Comparison of ENCODE assay signal across 8 mouse cellular contexts in the genomic region with DNA sequence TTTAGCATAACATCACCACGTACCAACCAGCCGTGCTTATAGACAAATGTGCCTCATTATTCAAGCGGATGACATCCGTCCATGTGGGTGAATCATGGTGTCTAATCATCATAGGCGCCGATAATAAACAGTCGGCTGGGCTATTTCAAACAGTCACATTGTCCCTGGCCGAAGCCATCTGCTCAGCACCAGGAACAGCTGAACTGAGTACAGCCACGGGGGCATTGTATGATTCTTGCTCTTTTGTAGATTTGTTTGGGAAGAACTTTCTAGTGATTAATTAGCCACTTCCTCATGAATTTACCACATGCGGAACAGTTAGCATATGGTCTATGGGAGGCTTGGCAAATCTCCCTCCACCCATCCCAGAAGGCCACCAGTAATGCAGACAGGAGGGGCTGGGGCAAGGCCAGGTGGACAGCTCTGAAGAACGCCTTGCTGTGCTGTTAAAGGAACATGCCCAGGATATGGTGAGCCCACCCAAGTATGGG.
DNase-seq lines count a peak whose midpoint lies in the region; ATAC-seq and TF ChIP-seq lines count a peak whose summit lies in the region.

No protein-coding gene starts in this region.

- H3K9me3 ChIP-seq in lung, postnatal 0 days (ENCODE audit: low read length), result no peaks in the 10 kb centered on the region
- no peaks in the 10 kb centered on the region for H3K9me3 ChIP-seq in hindbrain, embryonic 13.5 days
- no peaks in the 10 kb centered on the region for H3K9me3 ChIP-seq in neural tube, embryonic 13.5 days

- WGBS in lung, postnatal 0 days, result 38% methylated on average over 11 of the region's 11 CpGs
- whole genome bisulfite sequencing in hindbrain, embryonic 13.5 days, result 37% methylated on average over 11 of the region's 11 CpGs
- WGBS in neural tube, embryonic 13.5 days, result 29% methylated on average over 11 of the region's 11 CpGs

- no peak for TF ChIP-seq CTCF in lung, postnatal 0 days (IDR thresholded peaks at IDR 0.05)

- H3K9ac ChIP-seq in lung, postnatal 0 days (replicated peaks; ENCODE audit: low read depth), result no peak overlapping the region
- H3K9ac ChIP-seq in hindbrain, embryonic 13.5 days, result no peak overlapping the region
- H3K9ac ChIP-seq in neural tube, embryonic 13.5 days, result no peak overlapping the region

- 0 out of 2 replicates have a peak, but pooled peaks cover 3% of the 10 kb centered on the region for H3K4me1 ChIP-seq in lung, postnatal 0 days (ENCODE audit: insufficient read depth, low read depth, low read length)
- H3K4me1 ChIP-seq in hindbrain, embryonic 13.5 days (replicated peaks), result peaks cover 7% of the 10 kb centered on the region
- peaks cover 8% of the 10 kb centered on the region for H3K4me1 ChIP-seq in neural tube, embryonic 13.5 days (replicated peaks)

- no peaks in the 10 kb centered on the region for H3K27me3 ChIP-seq in lung, postnatal 0 days (replicated peaks; ENCODE audit: insufficient read depth, low read length)
- no peaks in the 10 kb centered on the region for H3K27me3 ChIP-seq in hindbrain, embryonic 13.5 days
- H3K27me3 ChIP-seq in neural tube, embryonic 13.5 days, result no peaks in the 10 kb centered on the region; the same call in 1 of the 2 replicates

- no peak overlapping the region for H3K4me2 ChIP-seq in lung, postnatal 0 days (replicated peaks; ENCODE audit: low read depth, low read length)
- H3K4me2 ChIP-seq in hindbrain, embryonic 13.5 days, result no peak overlapping the region
- H3K4me2 ChIP-seq in neural tube, embryonic 13.5 days, result no peak overlapping the region

- no peak overlapping the region for H3K27ac ChIP-seq in lung, postnatal 0 days (ENCODE audit: low read length)
- H3K27ac ChIP-seq in hindbrain, embryonic 13.5 days, result no peak overlapping the region
- H3K27ac ChIP-seq in neural tube, embryonic 13.5 days (replicated peaks), result no peak overlapping the region

- H3K4me3 ChIP-seq in lung, postnatal 0 days (ENCODE audit: low read depth, low read length), result no peak overlapping the region
- H3K4me3 ChIP-seq in hindbrain, embryonic 13.5 days, result no peak overlapping the region
- no peak overlapping the region for H3K4me3 ChIP-seq in neural tube, embryonic 13.5 days

- TF ChIP-seq EP300 in lung, postnatal 0 days (IDR thresholded peaks at IDR 0.05), result peak; percentile 97

- ATAC-seq in lung, postnatal 0 days, result peak; percentile 78
- ATAC-seq in hindbrain, embryonic 13.5 days (ENCODE audit: low FRiP score), result peak; percentile 54; the same call in 1 of the 2 replicates
- peak; percentile 74 for ATAC-seq in neural tube, embryonic 13.5 days (ENCODE audit: low read depth)

- H3K36me3 ChIP-seq in lung, postnatal 0 days (ENCODE audit: insufficient read depth, low read length), result no peaks in the 10 kb centered on the region
- no peaks in the 10 kb centered on the region for H3K36me3 ChIP-seq in hindbrain, embryonic 13.5 days
- no peaks in the 10 kb centered on the region for H3K36me3 ChIP-seq in neural tube, embryonic 13.5 days

- DNase-seq in lung, postnatal 0 days (ENCODE audit: low spot score), result peak; percentile 83
- no peak for DNase-seq in lung, postnatal 14 days
- peak; percentile 62 for DNase-seq in cerebellum, adult 9-11 months
- DNase-seq in adrenal gland, adult (ENCODE audit: inconsistent age in 2 of 2, low spot score in 1 of 2), result no peak
- DNase-seq in urinary bladder, postnatal 36 days (ENCODE audit: low spot score in 2 of 2), result no peak
- no peak for DNase-seq in frontal cortex, adult 2 months (ENCODE audit: extremely low spot score in 1 of 2, low spot score in 1 of 2)

Comparison
In these comparisons a context has a peak if more than half of its experiments do, and no peak if none do; other contexts are left out.
1. DNase-seq: peak in lung, postnatal 0 days (single experiment) and cerebellum, adult 9-11 months (single experiment); none in lung, postnatal 14 days (single experiment), adrenal gland, adult (0 of 2), urinary bladder, postnatal 36 days (0 of 2) and frontal cortex, adult 2 months (0 of 2).
2. Peak in every context shown above with its lines, with median percentiles within 50 percentile points of each other: ATAC-seq.